Comparison of ENCODE assay signal across 8 mouse cellular contexts in the genomic region with DNA sequence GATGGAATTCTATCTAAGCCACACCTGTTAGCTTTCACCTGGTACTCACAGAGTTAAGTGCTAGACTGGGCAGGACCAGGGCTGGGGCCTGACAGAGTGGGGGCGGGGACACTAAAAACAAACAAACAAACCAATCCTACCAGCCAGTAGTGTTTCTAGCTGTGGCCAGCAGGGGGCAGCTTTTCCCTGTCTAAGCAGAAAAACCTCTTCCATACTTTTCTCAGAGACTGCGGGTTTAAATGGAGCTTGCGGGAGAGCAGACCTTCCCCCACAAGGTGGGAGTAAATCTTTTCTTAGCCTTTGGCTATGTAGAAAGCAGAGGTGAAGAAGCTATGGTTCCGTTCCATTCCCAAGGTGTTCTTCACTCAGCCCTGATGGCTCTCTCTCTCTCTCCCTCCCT.
DNase-seq lines count a peak whose midpoint lies in the region; ATAC-seq and TF ChIP-seq lines count a peak whose summit lies in the region.

No protein-coding gene starts in this region.

- no peak overlapping the region for H3K27ac ChIP-seq in intestine, embryonic 15.5 days
- no peak overlapping the region for H3K27ac ChIP-seq in midbrain, embryonic 15.5 days
- H3K27ac ChIP-seq in testis, adult 2 months (ENCODE audit: control insufficient read depth, insufficient read depth, low read depth, low read length): no peak overlapping the region

- H3K9ac ChIP-seq in intestine, embryonic 15.5 days: no peak overlapping the region
- no peak overlapping the region for H3K9ac ChIP-seq in midbrain, embryonic 15.5 days

- H3K4me2 ChIP-seq in intestine, embryonic 15.5 days (replicated peaks): no peak overlapping the region
- H3K4me2 ChIP-seq in midbrain, embryonic 15.5 days: peak overlapping the region; percentile 39

- H3K36me3 ChIP-seq in intestine, embryonic 15.5 days: no peaks in the 10 kb centered on the region
- no peaks in the 10 kb centered on the region for H3K36me3 ChIP-seq in midbrain, embryonic 15.5 days (replicated peaks)
- no peaks in the 10 kb centered on the region for H3K36me3 ChIP-seq in testis, adult 2 months (ENCODE audit: control insufficient read depth, insufficient read depth, low read length)

- DNase-seq in lung, adult 18-20 months: peak; percentile 15 to 34
- DNase-seq in lung, postnatal 25 days (ENCODE audit: low spot score): no peak
- DNase-seq in cerebellum, adult 9-11 months: peak; percentile 31
- peak; percentile 51 to 67 for DNase-seq in frontal cortex, postnatal 14 days (ENCODE audit: low spot score in 2 of 2)
- DNase-seq in left cerebral cortex, postnatal 10 days (ENCODE audit: extremely low spot score in 1 of 2, low spot score in 2 of 2): peak; percentile 66 to 80

- peaks cover 19% of the 10 kb centered on the region for H3K4me1 ChIP-seq in intestine, embryonic 15.5 days (replicated peaks)
- peaks cover 5% of the 10 kb centered on the region; the same call in 1 of the 2 replicates for H3K4me1 ChIP-seq in midbrain, embryonic 15.5 days
- H3K4me1 ChIP-seq in testis, adult 2 months (ENCODE audit: control insufficient read depth, insufficient read depth, low read length): peaks cover 14% of the 10 kb centered on the region

- peak; percentile 61; the same call in 1 of the 2 replicates for ATAC-seq in intestine, embryonic 15.5 days
- ATAC-seq in midbrain, embryonic 15.5 days (replicated peaks): peak; percentile 74

- WGBS in intestine, embryonic 15.5 days: 8% methylated on average over 4 of the region's 4 CpGs
- WGBS in midbrain, embryonic 15.5 days: 4% methylated on average over 4 of the region's 4 CpGs

- H3K9me3 ChIP-seq in intestine, embryonic 15.5 days: no peaks in the 10 kb centered on the region
- H3K9me3 ChIP-seq in midbrain, embryonic 15.5 days: no peaks in the 10 kb centered on the region

- no peak for TF ChIP-seq POLR2A in testis, adult 2 months (IDR thresholded peaks at IDR 0.05; ENCODE audit: control insufficient read depth, low read depth, low read length)

- H3K27me3 ChIP-seq in intestine, embryonic 15.5 days (replicated peaks): no peaks in the 10 kb centered on the region
- H3K27me3 ChIP-seq in midbrain, embryonic 15.5 days (replicated peaks): 0 out of 2 replicates have a peak, but pooled peaks cover 8% of the 10 kb centered on the region
- H3K27me3 ChIP-seq in testis, adult 2 months (ENCODE audit: control insufficient read depth, insufficient read depth, low read length): no peaks in the 10 kb centered on the region

- TF ChIP-seq CTCF in testis, adult 2 months (IDR thresholded peaks at IDR 0.05; ENCODE audit: control insufficient read depth, insufficient read depth, insufficient replicate concordance, low read depth, low read length): peak; percentile 27; the same call in 1 of the 2 replicates

- intact Hi-C loops in left cerebral cortex, postnatal 10 days (cut with DNase I): loop anchor here (5.0 to 10.0 kb wide), 2 partner anchors 529 to 716 kb away; partner anchors contain the start of gene Wdr95

- no peak overlapping the region for H3K4me3 ChIP-seq in intestine, embryonic 15.5 days (replicated peaks)
- H3K4me3 ChIP-seq in midbrain, embryonic 15.5 days: no peak overlapping the region; the same call in 1 of the 2 replicates
- no peak overlapping the region for H3K4me3 ChIP-seq in testis, adult 2 months (ENCODE audit: control insufficient read depth, low read depth, low read length)
